Mouse (Mus musculus) adipocyte (in vitro differentiated cells): ENCODE measurements around the gene Tmem120b.

Experiments used
- DNase-seq: peaks from one replicate; pipeline ENCODE4 v3.0.0-alpha.2; 2016; ENCODE audit warnings: low spot score

Gene Tmem120b

DNA sequence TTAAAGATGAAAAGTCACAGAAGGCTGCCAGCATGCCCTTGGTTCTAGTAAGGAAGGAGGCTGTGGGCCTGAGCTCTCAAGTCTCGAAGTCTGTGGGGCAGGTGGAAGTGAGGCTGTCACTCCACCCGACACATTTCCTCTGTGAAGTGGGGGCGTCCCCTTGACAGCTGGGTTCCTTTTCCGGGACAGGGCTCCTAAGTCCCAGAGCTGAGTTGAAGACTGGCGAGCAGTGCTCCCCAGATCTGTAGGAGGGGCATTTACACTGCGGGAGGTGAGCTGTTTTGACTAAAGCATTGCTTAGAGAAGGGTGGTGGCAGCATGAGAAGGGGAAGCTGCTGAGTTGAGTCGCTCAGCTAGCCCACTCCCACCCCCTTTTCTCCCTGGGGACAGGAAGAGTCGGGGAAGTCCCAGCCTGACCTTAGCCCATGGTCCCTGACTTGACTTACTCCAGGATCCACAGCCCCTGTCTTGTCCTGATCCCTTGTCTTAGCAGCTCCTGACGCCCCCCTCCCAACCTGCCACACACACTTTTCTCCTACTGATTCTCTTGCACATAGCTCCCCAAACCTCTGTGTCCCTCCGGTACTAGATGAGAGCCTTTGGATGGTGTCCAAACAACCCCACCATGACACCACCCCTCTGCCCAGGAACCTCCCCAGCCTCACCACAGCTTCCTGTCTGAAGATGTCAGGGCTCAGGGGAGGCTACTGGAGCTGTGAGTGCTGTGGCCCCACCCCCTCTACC is 60.4 kb downstream of the Tmem120b start:
- DNase-seq = no peak

DNA sequence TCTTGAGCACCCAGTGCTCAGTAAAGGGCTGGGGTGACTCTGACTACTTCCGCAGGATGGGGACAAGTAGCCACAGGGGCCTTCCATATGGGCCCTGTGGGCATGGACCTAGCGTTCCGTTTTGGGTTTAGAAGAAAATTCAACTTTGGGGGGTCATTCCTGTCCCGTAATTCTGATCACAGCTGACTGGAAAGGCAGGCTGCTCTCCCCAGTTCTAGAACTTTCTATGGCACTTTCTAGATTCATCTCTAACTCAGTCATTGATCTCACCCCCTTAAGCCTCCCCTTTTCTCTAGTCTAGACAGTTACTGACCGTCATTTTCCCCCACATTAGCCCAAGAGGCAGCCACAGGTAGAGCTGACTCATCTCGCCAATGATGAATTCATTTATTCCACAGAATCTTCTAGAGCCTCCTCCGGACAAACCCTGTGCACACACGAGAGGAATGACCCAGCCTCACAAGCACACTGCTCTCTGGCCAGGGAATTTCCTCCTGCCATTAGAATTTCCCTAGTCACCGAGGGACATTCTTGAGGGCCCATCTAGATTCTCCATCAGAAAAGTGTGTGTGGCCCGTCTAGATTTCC is 61.0 kb downstream of the Tmem120b start:
- no peak for DNase-seq

DNA sequence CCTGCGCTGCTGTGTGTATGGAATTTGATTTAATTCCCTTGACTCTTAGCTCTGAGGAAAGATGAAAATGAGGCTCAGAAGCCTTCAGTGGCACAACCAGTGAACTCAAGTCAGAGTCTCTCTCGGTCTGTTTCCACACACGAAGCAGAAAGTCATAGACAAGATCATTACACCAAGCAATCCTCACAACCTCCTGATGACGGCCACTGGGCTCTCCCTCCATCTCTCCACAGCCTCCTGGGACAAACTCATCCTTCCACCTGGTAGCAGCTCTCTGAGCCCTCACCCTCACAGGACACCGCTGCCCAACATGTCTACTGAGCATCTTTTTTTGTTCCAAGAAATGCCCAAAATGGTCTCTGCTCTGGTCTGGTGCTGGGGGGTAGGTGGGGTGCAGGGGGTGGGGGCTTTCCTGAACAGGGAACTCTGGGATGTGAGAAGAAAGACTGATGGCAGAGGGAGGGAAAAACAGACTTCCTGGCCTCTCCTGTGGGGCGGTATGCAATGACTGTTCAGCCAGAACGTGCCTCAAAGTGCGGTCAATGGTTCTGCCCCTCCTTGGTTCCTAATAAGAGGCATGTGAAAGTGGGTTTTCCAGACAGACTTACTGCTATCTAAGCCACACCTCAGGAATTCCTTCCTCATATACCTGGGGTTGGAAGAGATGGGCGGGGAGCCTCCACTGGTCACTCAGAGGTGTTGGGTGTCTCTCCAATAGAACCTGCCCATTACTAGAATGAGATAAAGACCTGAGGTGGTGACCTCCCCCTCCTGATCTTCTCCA is 62.0 kb downstream of the Tmem120b start:
- DNase-seq = no peak

DNA sequence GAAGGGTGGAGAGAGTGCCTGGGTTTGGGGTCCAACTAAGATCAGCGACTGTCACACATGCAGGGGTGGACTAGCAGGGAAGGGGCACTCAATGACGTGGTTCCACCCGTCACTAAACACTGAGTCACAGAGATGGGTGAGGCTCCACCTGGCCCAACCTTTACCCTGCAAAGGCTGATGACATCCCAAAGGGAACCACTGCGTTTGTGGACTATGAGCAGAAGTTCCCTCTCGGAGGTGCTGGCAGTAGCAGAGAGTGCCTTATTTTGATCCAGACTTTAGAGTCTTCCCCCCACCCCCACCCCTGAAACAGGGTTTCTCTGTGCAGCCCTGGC is 62.6 kb downstream of the Tmem120b start:
- no peak for DNase-seq

DNA sequence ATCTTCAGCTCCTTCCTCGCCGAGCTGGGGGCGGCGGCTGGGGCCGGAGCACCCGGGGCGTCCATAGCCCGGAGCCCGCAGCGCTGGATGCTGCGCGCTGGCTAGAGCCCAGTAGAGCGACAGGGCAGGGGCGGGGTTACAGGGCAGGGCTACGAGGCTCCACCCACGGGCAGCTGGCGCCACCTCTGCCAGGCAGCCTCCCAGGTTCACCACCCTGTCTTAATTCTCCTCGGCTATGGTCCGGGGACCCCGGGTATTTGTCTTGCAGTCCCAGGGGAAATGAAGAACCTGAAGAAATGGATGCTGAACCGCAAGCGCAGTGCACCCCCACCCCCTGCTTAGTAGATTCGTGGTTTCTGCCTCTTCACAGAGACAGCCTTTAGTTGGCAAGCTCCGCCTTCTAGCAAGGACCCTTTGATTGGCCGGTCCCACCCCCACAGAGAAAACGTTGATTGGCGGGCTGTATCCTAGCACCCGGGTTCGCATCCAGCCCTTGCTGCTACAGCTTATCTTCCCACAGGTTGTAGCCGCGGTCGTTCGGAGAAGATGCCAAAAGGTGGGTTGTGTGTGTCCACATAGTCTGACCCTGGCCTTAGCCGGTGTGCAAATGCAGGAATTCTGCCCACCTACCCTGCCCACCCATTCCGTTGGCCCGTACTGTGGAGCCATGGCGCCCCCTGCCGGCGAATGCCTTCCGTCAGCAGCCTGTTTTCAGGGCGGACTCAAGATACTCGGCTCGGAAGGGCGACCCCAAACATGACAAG is 64.3 kb downstream of the Tmem120b start, which contains the start of gene Rhof:
Rhof (minus strand) TSS at position 385 of the 764 bp plus-strand sequence.
- peak; percentile 58 for DNase-seq

DNA sequence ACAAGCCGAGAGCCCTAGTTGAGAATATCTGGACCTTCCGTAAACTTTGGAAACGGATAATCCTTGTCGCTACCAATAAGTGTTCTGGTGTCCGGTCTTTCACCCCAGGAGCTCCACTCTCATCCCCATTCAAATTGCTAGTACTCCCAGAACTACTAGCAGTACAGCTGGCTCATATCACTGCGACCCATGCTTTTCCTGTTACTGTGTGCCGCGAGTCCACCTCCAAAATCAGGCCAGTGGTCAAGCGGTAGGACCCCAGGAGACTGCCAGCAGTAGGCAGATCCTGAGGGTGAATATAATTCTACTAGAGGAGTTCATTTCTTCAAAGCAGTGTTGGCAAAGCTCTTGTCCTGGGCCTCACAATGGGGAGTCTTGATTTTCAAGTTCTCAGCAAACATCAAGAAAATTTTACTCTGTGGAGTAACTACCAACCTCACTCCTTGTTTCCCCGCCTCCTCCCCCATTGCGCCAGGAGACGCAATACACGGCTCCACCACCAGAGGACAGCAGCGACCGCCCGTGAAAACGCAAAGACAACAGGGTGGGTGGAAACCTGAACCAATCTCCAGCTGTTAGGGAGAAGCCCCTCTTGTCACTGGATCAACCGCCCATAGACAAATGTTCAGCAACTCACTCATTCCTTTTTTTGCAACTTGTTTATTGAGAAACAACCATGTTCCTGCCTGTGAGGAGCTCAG is 65.0 kb downstream of the Tmem120b start:
- peak; percentile 91 for DNase-seq

- no peak for DNase-seq
These were observed 65.5 kb downstream of the Tmem120b start for GRCm38 (mm10) chr5:123133784-123134143.

DNA sequence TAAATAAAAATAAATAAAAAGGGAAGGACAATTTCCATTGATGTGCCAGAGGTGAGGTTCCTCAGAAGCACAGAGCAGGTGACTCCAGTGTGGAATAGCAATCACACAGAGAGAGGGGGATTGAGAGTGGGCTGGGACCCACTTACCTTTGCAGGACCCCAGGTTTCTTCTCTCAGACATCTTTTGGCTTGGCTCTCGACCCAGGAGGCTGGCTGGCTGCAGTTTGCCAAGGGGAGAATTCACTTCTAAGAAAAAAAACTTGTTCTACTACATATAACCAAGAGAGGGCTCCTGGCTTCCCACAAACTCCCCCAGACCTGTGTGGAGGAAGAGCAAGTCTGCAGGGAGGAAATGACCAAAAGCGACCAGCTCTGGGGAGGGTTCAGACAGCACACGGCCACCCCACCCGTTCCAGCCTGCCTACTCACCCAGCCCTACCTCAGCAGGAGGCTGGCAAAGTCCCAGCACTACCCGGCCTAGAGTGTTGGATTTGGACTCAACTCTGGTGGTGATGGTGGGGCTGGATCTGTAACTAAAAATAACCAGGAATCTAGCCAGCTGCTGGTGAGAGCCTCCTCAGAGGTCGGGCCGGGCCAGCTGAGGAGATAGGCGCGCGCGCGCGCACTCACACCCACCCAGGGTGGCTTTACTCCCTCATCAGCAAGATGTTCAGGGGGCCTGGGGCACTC is 66.1 kb downstream of the Tmem120b start:
- peak; percentile 81 for DNase-seq

DNA sequence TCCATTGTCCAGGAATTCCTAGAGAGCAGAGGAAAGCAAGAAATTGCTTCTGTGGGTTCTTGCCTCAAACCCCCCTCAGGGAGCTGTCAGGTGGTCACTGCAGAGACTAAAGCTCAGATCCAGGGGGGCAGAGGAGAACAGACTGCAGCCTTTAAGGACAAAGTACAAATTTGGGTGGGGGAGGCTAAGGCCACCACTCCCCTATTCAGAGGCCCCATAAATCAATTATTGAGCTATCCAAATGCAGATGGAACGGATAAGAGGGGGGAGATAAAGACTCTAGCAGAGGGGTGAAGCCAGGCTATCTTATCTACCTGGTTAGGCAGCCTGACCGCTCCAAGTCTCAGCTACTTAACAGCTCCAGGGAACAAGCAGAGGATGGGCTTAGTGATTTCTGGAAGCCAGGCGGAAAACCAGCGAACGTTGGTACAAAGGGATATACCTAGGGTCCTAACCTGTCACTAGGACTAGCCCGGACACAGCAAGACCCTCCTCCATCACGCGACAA is 66.7 kb downstream of the Tmem120b start:
- no peak for DNase-seq

GRCm38 (mm10) chr5:123135471-123136360 is 67.5 kb downstream of the Tmem120b start:
- peak; percentile 97 for DNase-seq

DNA sequence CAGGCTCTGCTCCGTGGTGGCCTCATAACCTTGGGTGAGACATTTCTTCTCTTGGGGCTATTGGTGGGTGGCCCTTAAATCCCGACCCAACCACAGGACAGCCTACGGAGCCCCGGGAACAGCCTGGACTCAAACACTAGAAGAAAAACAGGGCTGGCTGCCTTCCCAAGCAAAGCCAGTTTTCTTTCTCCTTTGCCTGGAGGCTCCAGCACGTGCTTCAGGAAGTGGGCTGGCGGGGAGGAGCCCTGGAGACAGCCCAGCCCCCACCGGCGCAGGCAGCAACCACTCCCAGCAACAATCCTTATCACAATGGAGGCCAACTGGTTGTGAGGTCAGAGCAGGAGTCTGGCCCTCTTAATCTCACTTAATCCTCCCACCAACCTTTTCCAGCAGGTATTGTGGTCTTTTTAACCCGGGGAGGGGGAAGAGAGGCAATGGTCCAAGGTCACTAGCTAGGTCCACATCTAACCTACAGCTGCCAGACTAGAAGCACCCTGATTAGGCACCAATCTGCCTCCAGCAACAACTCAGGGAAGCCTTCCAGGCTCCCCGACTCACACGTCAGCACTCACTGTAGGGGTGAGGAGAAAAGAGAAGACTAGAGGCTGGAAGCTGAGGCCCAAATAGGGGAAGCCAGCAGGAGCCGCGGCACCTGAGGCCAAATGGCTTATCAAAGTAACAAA is 68.3 kb downstream of the Tmem120b start:
- DNase-seq = peak; percentile 99

DNA sequence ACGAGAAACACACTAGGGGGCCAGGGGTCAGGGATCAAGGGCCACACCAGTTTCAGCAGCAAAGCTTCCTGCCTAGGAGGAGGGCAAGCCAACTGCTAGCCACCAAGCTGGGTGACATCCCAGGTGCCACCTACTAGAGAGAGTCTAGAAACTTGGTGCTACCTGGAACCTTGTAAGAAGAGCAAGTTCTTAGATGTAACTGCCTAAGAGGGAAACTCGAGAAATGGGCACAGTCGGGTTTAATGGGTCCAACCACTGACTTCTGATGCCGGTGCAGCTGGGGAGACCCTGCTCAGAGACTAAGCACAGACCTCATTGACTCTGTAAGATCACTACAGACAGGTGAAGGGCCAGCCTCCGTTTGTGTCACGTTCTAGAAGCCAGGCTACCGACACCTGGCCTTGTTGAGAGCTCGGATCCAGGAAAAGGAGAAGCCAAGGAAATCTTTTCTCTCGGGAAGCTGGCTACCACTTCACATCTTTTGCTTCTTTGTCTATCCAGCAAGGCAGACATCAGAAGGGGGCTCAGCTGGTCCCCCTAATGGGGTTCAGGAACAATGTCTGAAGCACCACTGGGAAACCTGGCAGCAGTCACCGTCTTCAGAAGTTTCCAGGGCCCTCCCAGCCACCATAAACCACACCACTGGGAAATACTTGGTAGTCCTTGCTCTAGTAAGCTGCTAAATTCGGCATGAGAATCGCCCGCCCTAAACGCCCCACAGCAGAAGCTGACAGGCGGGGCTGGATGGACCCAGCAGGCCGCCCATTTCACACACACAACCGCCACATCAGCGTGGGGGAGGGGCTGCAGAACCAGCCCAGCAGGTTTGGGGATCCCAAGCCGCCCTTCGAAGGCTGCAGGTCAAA is 69.1 kb downstream of the Tmem120b start:
- DNase-seq = peak; percentile 97

DNA sequence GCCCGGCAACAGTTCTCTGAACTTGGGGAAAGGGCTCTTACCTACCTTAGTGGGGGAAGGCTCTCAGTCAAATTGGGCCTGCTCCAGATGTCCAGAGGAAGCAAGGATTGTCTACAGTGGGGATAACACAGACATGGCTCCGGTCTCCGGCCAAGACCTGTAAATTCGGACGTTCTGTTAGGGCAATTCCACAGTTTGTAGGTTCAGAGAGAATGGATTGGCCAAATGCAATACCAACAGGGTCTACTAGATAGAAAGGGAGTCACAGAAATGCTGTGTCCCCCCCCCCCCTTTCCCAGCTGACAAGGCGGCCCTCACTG is 69.7 kb downstream of the Tmem120b start:
- no peak for DNase-seq

GRCm38 (mm10) chr5:123138230-123138911 is 70.2 kb downstream of the Tmem120b start:
- DNase-seq = peak; percentile 96

- DNase-seq = peak; percentile 92
These were observed 70.9 kb downstream of the Tmem120b start for GRCm38 (mm10) chr5:123138953-123139721.

- peak; percentile 74 for DNase-seq
These were observed 71.8 kb downstream of the Tmem120b start for GRCm38 (mm10) chr5:123139722-123140627.
